Mouse (Mus musculus) erythroblast, embryonic 14.5 days (primary cell): ENCODE data around the gene Abtb2.

Experiments
- GATA1 ChIP-seq: IDR thresholded peaks from 2 replicates; pipeline ENCODE4 v1.6.1; 2012; ENCODE audit warnings: low read length, inconsistent platforms, mixed read lengths
- TAL1 ChIP-seq: IDR thresholded peaks from 3 replicates; pipeline ENCODE4 v1.6.1; 2012; ENCODE audit warnings: low read length, inconsistent platforms, mixed read lengths

DNA sequence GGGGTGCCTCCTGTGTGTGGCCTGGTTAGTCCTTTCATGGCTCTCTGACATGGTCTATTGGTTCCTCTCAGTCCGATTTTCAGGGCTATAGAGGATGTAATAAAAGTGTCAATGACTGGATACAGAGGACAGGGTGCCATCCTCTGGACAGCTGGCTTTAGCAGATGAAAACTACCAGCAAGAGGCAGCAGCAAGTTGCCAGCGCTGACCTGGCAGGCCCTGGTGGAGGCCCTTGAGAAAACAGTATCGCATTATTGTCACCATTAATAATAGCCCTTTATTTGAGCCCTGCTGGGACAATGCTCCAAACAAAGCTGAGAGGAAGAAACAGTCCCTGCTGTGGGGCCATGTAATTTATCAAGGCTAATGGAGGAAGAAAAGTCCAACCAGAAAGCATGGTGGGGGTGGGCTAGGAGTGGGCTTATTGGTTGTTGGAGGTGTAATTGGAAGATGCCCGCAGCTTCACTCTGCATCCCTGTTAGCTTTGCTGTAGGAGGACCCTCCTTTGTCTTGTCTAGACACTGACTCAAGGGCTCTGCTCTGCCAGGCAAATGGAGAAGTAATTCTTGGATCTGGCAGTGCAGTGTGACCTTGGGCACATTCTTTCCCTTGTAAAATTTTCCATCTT lies 77.6 kb downstream of the Abtb2 start:
- TF ChIP-seq GATA1 = no peak
- no peak for TF ChIP-seq TAL1
